Mouse (Mus musculus): ENCODE measurements at regions not wholly inside any gene's neighbourhood (a gene's known extent, or its start where the extent isn't known, plus 50 kb on each side); places are given as distances from the start of the nearest gene placed in this dataset.

GRCm38 (mm10) chr10:62055408-62055807 lies 76.5 kb upstream of the Col13a1 start:
- Histone ChIP-seq H3K27ac (ENCODE audit: low read length) (no peak overlapping the region), H3K9me3 (replicated peaks; ENCODE audit: control insufficient read depth, low read length) (no peaks in the 10 kb centered on the region), H3K4me3 (replicated peaks; ENCODE audit: low read length) (no peak overlapping the region), H3K4me2 (ENCODE audit: low read depth, low read length) (no peak overlapping the region), H3K27me3 (ENCODE audit: control insufficient read depth, insufficient read depth, low read length) (no peaks in the 10 kb centered on the region), H3K36me3 (ENCODE audit: control insufficient read depth, insufficient read depth, low read length) (no peaks in the 10 kb centered on the region), H3K4me1 (ENCODE audit: control insufficient read depth, insufficient read depth, low read length) (peaks cover 7% of the 10 kb centered on the region; the same call in 1 of the 2 replicates), H3K9ac (ENCODE audit: low read length) (no peak overlapping the region)
- WGBS: 52% methylated on average over 2 of the region's 2 CpGs
- ATAC-seq (ENCODE audit: insufficient read depth, low FRiP score): no peak

GRCm38 (mm10) chr10:62049782-62050192 lies 70.9 kb upstream of the Col13a1 start:
- Histone ChIP-seq H3K4me2 (ENCODE audit: low read depth, low read length) (no peak overlapping the region), H3K4me1 (ENCODE audit: control insufficient read depth, insufficient read depth, low read length) (peaks cover 2% of the 10 kb centered on the region; the same call in 1 of the 2 replicates), H3K36me3 (ENCODE audit: control insufficient read depth, insufficient read depth, low read length) (no peaks in the 10 kb centered on the region), H3K4me3 (replicated peaks; ENCODE audit: low read length) (no peak overlapping the region), H3K27ac (ENCODE audit: low read length) (no peak overlapping the region), H3K9ac (ENCODE audit: low read length) (no peak overlapping the region), H3K27me3 (ENCODE audit: control insufficient read depth, insufficient read depth, low read length) (no peaks in the 10 kb centered on the region), H3K9me3 (replicated peaks; ENCODE audit: control insufficient read depth, low read length) (no peaks in the 10 kb centered on the region)
- WGBS: 19% methylated on average over 3 of the region's 3 CpGs
- ATAC-seq (ENCODE audit: insufficient read depth, low FRiP score): no peak

DNA sequence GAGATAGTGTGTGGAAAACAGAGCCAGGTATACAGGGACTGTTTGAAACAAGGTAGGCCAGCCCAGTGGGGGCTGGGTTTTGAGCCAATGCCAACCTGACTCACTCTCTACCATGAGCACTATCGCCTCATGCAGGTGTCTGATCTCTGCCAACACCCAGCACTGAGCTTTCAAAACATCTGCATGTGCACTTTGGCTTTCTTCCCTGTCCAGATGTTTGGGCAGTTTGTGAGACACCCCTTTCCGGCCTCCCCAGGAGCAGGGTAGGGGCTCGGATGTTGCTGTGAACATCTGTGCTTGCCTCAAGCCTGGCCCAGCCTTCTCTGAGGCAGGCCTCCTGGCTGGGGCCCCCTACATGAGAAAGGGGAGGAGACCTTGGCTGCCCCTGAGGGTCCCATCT lies 65.5 kb upstream of the Col13a1 start:
- no peak overlapping the region for H3K27ac ChIP-seq (ENCODE audit: low read length)
- H3K4me3 ChIP-seq (replicated peaks; ENCODE audit: low read length): no peak overlapping the region
- H3K27me3 ChIP-seq (ENCODE audit: control insufficient read depth, insufficient read depth, low read length): no peaks in the 10 kb centered on the region
- no peaks in the 10 kb centered on the region for H3K36me3 ChIP-seq (ENCODE audit: control insufficient read depth, insufficient read depth, low read length)
- no peak overlapping the region for H3K4me2 ChIP-seq (ENCODE audit: low read depth, low read length)
- peak; percentile 39; the same call in 1 of the 2 replicates for ATAC-seq (ENCODE audit: insufficient read depth, low FRiP score)
- 51% methylated on average over 3 of the region's 3 CpGs for WGBS
- H3K9ac ChIP-seq (ENCODE audit: low read length): no peak overlapping the region
- H3K9me3 ChIP-seq (replicated peaks; ENCODE audit: control insufficient read depth, low read length): 0 out of 2 replicates have a peak, but pooled peaks cover 5% of the 10 kb centered on the region
- H3K4me1 ChIP-seq (ENCODE audit: control insufficient read depth, insufficient read depth, low read length): peaks cover 14% of the 10 kb centered on the region; the same call in 1 of the 2 replicates

DNA sequence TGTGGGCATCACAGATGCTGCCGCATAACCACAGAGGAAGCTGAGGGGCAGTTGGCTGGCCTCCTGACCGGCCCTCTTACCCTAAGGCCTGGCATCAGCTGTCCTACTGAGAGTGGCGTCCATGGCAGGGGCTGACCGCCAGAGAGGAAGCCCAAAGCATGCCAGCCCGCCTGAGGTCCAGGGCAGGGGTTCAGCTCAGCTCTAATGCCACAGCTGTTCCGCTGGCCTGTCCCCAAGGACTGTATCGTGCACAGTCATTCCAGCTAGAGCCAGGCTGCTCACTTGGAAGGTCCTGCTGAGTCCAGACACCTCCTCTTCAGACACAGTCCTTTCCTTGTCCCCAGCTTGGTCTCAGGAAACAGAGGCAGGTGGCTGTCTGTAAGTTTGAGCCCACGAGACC lies 61.0 kb upstream of the Col13a1 start:
- Histone ChIP-seq H3K9me3 (replicated peaks; ENCODE audit: control insufficient read depth, low read length) (0 out of 2 replicates have a peak, but pooled peaks cover 5% of the 10 kb centered on the region), H3K4me3 (replicated peaks; ENCODE audit: low read length) (no peak overlapping the region), H3K36me3 (ENCODE audit: control insufficient read depth, insufficient read depth, low read length) (no peaks in the 10 kb centered on the region), H3K4me1 (ENCODE audit: control insufficient read depth, insufficient read depth, low read length) (peaks cover 13% of the 10 kb centered on the region; the same call in 1 of the 2 replicates), H3K27me3 (ENCODE audit: control insufficient read depth, insufficient read depth, low read length) (no peaks in the 10 kb centered on the region), H3K9ac (ENCODE audit: low read length) (no peak overlapping the region), H3K27ac (ENCODE audit: low read length) (no peak overlapping the region), H3K4me2 (ENCODE audit: low read depth, low read length) (no peak overlapping the region)
- ATAC-seq (ENCODE audit: insufficient read depth, low FRiP score): no peak
- WGBS: 90% methylated on average over 8 of the region's 8 CpGs

DNA sequence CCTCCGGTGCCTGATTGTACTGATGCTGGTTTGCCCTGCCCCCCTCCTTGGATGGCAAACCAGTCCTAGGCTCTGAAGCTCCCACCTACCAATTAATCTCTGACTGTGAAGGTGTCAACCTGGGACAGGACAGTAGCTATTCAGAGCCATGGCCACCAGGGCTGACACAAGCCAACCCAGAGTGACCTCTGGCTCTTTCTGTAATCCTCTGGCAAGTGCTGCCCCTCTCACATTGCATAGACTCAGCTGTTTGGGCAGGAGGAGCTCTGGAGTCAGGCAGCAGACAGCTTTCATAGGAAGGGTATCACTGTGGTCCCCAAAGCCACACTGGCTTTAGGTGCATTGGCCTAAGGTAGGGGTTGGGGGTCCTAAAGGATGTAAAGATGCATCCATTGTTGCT lies 59.7 kb upstream of the Col13a1 start:
- Histone ChIP-seq H3K27ac (ENCODE audit: low read length) (no peak overlapping the region), H3K36me3 (ENCODE audit: control insufficient read depth, insufficient read depth, low read length) (no peaks in the 10 kb centered on the region), H3K9ac (ENCODE audit: low read length) (no peak overlapping the region), H3K27me3 (ENCODE audit: control insufficient read depth, insufficient read depth, low read length) (no peaks in the 10 kb centered on the region), H3K4me1 (ENCODE audit: control insufficient read depth, insufficient read depth, low read length) (peaks cover 1% of the 10 kb centered on the region; the same call in 1 of the 2 replicates), H3K4me3 (replicated peaks; ENCODE audit: low read length) (no peak overlapping the region), H3K4me2 (ENCODE audit: low read depth, low read length) (no peak overlapping the region), H3K9me3 (replicated peaks; ENCODE audit: control insufficient read depth, low read length) (0 out of 2 replicates have a peak, but pooled peaks cover 5% of the 10 kb centered on the region)
- 80% methylated on average over 1 of the region's 1 CpGs for WGBS
- no peak for ATAC-seq (ENCODE audit: insufficient read depth, low FRiP score)

DNA sequence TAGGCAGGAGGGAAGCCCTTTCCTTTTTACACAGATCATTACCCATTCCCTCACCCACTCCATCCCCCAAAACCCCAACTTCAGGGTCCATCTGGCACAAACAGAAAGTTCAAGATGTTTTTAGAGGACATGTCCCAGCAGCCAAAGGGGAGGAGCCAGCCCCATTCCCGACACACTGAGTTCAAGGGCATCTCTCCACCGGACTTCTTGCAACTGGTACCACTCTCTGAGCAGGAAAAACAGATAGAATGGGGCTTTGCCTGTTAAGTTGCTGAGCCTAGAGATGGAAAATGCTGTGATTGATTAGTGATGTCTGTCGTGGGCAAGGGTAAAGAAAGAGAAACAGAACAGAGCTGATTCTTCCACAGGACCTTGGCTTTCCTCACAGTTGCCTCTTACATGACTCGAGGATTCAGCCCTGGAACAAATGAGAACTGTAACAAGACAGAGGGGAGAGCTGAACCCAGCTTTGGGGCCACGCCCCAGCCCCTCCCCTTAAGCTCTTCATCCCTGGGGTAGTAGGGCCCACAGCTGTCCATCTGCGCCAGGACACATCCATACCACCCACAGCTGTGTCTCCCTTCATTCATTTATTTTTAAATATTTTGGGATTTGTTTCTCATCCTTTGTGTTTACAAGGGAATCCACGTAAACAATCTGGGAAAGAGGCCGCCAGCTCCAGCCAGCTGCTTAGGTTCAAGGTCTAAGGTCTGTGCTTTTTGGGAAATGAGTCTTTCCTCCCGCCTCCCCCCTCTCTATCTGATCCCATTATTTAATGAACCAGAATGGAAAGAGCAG lies 58.7 kb upstream of the Col13a1 start:
- Histone ChIP-seq H3K27ac (ENCODE audit: low read length) (no peak overlapping the region), H3K9ac (ENCODE audit: low read length) (no peak overlapping the region), H3K4me2 (ENCODE audit: low read depth, low read length) (no peak overlapping the region), H3K4me1 (ENCODE audit: control insufficient read depth, insufficient read depth, low read length) (no peaks in the 10 kb centered on the region), H3K36me3 (ENCODE audit: control insufficient read depth, insufficient read depth, low read length) (no peaks in the 10 kb centered on the region), H3K9me3 (replicated peaks; ENCODE audit: control insufficient read depth, low read length) (0 out of 2 replicates have a peak, but pooled peaks cover 5% of the 10 kb centered on the region), H3K4me3 (replicated peaks; ENCODE audit: low read length) (no peak overlapping the region), H3K27me3 (ENCODE audit: control insufficient read depth, insufficient read depth, low read length) (no peaks in the 10 kb centered on the region)
- ATAC-seq (ENCODE audit: insufficient read depth, low FRiP score): peak; percentile 67; the same call in 1 of the 2 replicates
- 56% methylated on average over 9 of the region's 9 CpGs for WGBS

DNA sequence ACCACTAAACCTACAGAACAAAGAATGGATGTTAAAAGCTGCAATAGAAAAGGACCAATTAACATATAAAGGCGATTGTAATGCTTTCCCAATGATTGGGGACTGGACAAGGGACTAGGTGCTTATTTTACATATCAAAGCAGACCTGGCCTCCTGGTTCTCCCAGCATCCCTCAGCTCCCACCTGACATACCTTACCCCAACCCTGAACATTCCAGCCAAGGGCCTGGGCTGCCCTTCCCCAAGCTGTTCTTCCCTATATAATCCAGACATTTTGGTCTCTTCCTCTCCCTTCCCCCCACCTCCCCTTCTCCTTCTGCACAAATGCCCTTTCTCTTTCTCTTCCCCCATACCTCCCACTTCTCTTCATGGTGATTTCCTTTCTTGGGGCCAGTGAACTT lies 57.9 kb upstream of the Col13a1 start:
- no peak overlapping the region for H3K9ac ChIP-seq (ENCODE audit: low read length)
- no peaks in the 10 kb centered on the region for H3K27me3 ChIP-seq (ENCODE audit: control insufficient read depth, insufficient read depth, low read length)
- H3K4me2 ChIP-seq (ENCODE audit: low read depth, low read length): no peak overlapping the region
- H3K9me3 ChIP-seq (replicated peaks; ENCODE audit: control insufficient read depth, low read length): 0 out of 2 replicates have a peak, but pooled peaks cover 5% of the 10 kb centered on the region
- ATAC-seq (ENCODE audit: insufficient read depth, low FRiP score): no peak
- H3K4me1 ChIP-seq (ENCODE audit: control insufficient read depth, insufficient read depth, low read length): no peaks in the 10 kb centered on the region
- WGBS: 65% methylated on average over 1 of the region's 1 CpGs
- H3K27ac ChIP-seq (ENCODE audit: low read length): no peak overlapping the region
- no peak overlapping the region for H3K4me3 ChIP-seq (replicated peaks; ENCODE audit: low read length)
- H3K36me3 ChIP-seq (ENCODE audit: control insufficient read depth, insufficient read depth, low read length): no peaks in the 10 kb centered on the region

GRCm38 (mm10) chr10:62034291-62034690 lies 55.4 kb upstream of the Col13a1 start:
- Histone ChIP-seq H3K27ac (ENCODE audit: low read length) (0 out of 2 replicates have a peak overlapping the region, but pooled peaks have one; percentile 61), H3K9ac (ENCODE audit: low read length) (no peak overlapping the region), H3K4me2 (ENCODE audit: low read depth, low read length) (no peak overlapping the region), H3K4me3 (replicated peaks; ENCODE audit: low read length) (no peak overlapping the region), H3K9me3 (replicated peaks; ENCODE audit: control insufficient read depth, low read length) (no peaks in the 10 kb centered on the region), H3K27me3 (ENCODE audit: control insufficient read depth, insufficient read depth, low read length) (no peaks in the 10 kb centered on the region), H3K4me1 (ENCODE audit: control insufficient read depth, insufficient read depth, low read length) (no peaks in the 10 kb centered on the region), H3K36me3 (ENCODE audit: control insufficient read depth, insufficient read depth, low read length) (no peaks in the 10 kb centered on the region)
- WGBS: 67% methylated on average over 6 of the region's 6 CpGs
- ATAC-seq (ENCODE audit: insufficient read depth, low FRiP score): no peak

DNA sequence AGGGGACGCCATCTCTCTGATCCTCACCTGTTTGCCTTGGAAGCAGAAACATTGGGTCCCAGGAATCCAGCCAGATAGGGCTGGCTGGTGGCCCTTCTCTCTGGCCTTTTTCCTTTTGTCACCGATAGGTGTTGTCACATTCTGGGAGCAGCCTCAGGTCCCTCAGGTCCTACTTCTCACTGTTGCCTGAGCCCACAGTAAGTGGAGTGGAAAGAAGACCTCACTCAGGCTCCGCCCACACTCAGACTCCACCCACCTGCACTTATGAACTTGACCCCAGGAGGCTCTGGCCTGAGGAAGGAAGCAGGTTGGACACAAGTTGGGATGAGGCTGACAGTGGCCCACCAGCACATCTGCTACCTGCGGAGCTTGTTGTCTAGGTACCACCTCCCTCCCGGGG lies 54.8 kb upstream of the Col13a1 start:
- no peaks in the 10 kb centered on the region for H3K9me3 ChIP-seq (replicated peaks; ENCODE audit: control insufficient read depth, low read length)
- WGBS: 73% methylated on average over 5 of the region's 5 CpGs
- ATAC-seq (ENCODE audit: insufficient read depth, low FRiP score): no peak

More for the DNA sequence above, 54.8 kb upstream of the Col13a1 start:
- H3K4me2 ChIP-seq (ENCODE audit: low read depth, low read length): no peak overlapping the region
- no peaks in the 10 kb centered on the region for H3K36me3 ChIP-seq (ENCODE audit: control insufficient read depth, insufficient read depth, low read length)
- no peak overlapping the region for H3K9ac ChIP-seq (ENCODE audit: low read length)
- H3K4me1 ChIP-seq (ENCODE audit: control insufficient read depth, insufficient read depth, low read length): no peaks in the 10 kb centered on the region
- H3K27ac ChIP-seq (ENCODE audit: low read length): peak overlapping the region; percentile 61; the same call in 1 of the 2 replicates
- H3K27me3 ChIP-seq (ENCODE audit: control insufficient read depth, insufficient read depth, low read length): no peaks in the 10 kb centered on the region
- H3K4me3 ChIP-seq (replicated peaks; ENCODE audit: low read length): no peak overlapping the region

Data from stomach, embryonic 16.5 days (tissue).